Mouse (Mus musculus) heart, postnatal 10 days (tissue): ENCODE results near the gene Krcc1. TPM values are rescaled to one million over a fixed set of nuclear protein-coding genes. Genes with fewer than 3 reads are reported as not detected.
"Not testable (repeated sequence)": the region's sequence is repeated elsewhere in the genome, so short reads cannot be mapped to it uniquely, and the experiment has no call there.

ENCODE experiments used
- DNase-seq, 2 experiments: peaks; one replicate each; pipeline ENCODE4 v3.0.0; 2021
- intact Hi-C: fragments of 180-260 bp; cut with DNase I; formaldehyde crosslinking; loops from one replicate; pipeline ENCODE4 v1.15.1; 2025
- total RNA-seq, 2 experiments: library from RNA; stranded (reverse); gene quantifications; 2 replicates each; pipeline ENCODE4 v1.2.3; 2021

Krcc1 gene
- total RNA-seq, 2 experiments from 2014 or later = 51.0 to 55.9 TPM

- DNase-seq = no peak
- intact Hi-C loops = no loop called here
Measured at GRCm38 (mm10) chr6:71260051-71260640, 11.3 kb upstream of the Krcc1 start.

DNA sequence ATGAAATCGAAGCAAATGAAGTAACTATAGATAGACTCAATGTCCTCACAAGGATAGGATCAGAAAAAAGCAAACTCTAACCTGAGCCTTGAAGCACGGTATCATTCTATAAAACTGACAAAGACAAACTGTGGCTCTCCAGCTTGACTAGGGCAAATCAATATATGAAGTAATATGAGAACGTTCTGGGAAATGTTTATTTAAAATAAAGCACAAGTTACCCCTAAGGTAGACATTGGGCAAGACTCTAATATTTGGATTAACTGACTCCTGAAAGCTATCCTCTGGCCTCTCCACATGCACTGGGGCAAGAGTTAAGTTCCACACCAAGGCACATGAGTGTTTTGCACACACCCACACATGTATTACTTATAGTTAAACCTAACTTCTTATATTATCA lies 10.4 kb upstream of the Krcc1 start:
- no peak for DNase-seq
- intact Hi-C loops = no loop called here

- intact Hi-C loops = no loop called here
- peak; percentile 72 to 78 for DNase-seq
Measured at GRCm38 (mm10) chr6:71262142-71262833, 9.2 kb upstream of the Krcc1 start.

DNA sequence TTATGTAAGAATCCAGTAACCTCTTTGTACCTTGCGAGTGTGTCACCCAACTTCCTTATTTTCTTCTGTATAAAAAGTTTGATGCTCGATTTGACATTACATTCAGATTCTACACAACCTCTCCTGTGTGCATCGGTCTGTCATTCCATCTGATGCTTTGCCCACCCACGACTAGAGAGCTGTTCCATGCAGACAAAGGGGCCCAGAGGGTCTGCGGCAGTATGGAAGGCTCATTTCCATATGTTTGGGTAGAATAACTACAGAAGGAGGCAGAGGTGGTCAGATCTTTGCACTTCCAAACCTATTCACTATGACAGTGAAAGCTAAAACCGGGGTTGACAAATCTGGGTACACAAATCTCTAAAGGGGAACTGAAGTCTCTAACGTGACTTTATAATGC lies 3.9 kb upstream of the Krcc1 start:
- DNase-seq, intact Hi-C loops: not testable (repeated sequence)

DNA sequence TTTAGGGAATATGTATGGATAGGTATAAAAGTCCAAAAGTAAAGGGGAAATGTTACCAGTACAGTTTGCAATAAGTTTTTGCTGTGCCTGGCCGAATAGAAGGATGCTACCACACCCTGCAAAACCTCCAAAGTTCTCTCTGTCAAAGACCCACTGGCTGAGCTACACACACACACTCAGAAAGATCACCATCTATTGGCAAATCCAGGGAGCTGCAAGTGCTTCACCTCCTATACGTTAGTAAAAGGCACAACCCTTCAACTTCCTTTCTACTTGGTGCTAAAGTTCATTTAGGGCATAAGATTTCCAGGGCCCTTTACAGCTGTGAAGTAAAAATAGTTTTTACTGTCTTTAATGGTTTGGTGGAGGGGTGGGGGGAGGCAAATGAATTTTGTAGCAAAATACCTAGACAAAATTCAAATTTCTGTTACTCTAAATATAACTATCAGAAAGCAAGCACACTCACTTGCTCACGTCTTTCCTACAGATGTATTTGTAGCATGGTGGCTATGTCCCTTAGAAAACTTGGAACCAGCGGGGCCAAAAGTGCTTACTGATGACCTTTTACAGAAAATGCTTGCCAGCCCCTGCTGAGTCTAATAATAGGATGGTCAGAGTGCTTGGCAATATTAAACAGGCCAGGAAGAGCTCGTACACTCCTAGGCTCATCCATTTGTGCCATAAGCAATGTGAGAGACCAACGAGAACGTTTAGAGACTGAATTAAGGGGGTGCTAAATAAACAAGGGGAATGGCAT lies 2.4 kb upstream of the Krcc1 start:
- peak; percentile 70 to 71 for DNase-seq
- intact Hi-C loops = no loop called here

GRCm38 (mm10) chr6:71269686-71270050 lies 1.8 kb upstream of the Krcc1 start:
- DNase-seq = not testable (repeated sequence)
- intact Hi-C loops = loop anchor here (2.0 kb wide), 1 partner anchor 363 kb away; the partner anchor contains the start of gene Kdm3a

DNA sequence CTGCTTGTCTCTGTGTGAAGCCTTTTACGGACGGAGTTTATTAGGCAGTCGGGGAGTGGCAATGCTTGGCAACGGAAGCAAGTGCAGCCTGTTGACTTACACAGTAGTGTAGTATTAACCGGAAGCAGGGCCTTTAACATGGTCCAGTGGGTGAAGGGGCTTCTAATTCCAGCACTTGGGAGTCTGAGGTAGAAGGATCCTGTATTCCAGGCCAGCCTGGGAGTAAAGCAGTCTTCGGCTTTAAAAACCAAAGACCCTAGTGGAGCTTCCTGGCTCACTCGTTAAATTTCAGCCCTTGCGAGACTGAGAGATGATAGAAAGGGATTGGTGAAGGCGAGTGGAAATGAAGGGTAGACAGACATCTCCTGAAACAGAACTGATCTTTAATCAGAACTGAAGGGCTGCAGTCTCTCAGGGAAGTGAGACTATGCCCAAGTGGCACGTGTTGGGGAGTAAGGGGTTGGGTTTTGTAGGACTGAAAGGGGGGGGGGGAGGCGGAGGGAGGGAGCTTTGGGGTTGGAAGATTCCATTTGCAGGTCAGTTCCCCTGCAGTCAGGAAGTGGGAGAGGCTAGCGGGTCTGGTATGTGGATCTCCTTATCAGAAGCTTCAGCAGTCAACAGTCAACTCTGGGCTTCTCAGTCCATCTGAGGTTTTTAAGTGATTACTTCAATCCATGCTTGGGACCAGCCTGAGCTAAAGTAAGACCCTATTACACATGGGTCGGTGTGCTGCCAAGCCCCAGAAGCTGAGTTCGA lies 998 bp upstream of the Krcc1 start:
- intact Hi-C loops = loop anchor here (2.0 kb wide), 1 partner anchor 362 kb away; the partner anchor contains the start of gene Kdm3a
- peak; percentile 65 to 66 for DNase-seq

DNA sequence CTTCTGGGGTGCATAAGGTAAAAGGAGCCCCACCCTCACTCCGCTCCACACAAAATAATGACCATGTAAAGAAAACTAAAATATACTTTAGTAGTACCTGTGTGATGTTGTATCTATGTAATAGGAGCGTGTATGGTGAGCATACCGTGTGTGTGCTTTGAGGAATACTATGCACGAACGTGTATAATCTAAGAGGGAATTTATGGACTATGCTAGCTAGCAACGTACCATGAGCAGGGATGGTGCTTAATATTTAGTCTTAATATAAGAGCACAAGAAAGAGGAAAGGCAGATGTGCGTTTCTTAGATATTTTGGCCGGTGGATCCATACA lies 454 bp upstream of the Krcc1 start:
- DNase-seq = no peak
- intact Hi-C loops = loop anchor here (2.0 kb wide), 1 partner anchor 362 kb away; the partner anchor contains the start of gene Kdm3a

DNA sequence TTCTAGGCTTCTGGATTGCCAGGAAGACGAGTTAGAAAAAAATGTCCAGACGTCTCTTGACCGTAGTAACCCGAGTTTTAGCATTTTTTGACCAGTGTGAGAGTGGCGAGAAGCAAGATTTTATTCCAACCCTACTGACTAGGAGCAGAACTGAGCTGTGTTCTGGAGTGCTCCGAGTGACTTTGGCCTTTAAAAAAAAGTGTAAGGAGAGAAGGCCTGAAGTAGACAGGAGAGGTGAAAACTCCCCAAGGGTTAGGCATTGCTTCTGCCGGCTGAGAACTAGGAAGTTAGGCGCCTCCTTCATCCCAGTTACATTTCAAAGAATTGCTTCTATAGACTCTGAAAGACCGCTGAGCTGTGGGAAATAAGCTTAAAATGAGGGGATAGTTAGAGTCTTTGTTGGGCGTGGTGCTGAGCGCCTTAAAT lies 852 bp downstream of the Krcc1 start:
- intact Hi-C loops = no loop called here
- no peak for DNase-seq

GRCm38 (mm10) chr6:71273715-71274114 lies 2.2 kb downstream of the Krcc1 start:
- no peak for DNase-seq
- intact Hi-C loops = no loop called here

GRCm38 (mm10) chr6:71274621-71275020 lies 3.1 kb downstream of the Krcc1 start:
- DNase-seq = no peak
- intact Hi-C loops = no loop called here

DNA sequence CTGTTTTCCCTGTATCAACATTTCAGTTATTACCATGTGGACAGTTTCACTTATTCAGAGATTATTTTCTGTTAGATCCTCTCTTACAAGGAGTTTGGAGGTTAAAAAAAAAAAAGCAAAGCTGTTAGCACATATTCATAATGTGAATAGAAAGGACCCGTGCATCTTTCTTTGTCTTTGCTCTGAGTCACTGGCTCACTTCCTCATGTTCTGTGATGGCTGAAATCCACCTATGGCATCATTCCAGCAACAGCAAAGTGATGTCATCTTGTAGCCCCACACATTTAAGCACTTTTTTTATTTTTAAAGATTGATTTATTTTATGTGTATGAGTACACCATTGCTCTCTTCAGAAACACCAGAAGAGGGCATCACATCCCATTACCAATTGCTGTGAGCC lies 7.9 kb downstream of the Krcc1 start:
- no peak for DNase-seq
- intact Hi-C loops = no loop called here

GRCm38 (mm10) chr6:71293509-71293908 lies 22.0 kb downstream of the Krcc1 start:
- intact Hi-C loops = no loop called here
- DNase-seq = no peak

GRCm38 (mm10) chr6:71295303-71295702 lies 23.8 kb downstream of the Krcc1 start:
- no peak for DNase-seq
- intact Hi-C loops = no loop called here

GRCm38 (mm10) chr6:71298051-71298450 lies 26.6 kb downstream of the Krcc1 start:
- no peak for DNase-seq
- intact Hi-C loops = no loop called here

DNA sequence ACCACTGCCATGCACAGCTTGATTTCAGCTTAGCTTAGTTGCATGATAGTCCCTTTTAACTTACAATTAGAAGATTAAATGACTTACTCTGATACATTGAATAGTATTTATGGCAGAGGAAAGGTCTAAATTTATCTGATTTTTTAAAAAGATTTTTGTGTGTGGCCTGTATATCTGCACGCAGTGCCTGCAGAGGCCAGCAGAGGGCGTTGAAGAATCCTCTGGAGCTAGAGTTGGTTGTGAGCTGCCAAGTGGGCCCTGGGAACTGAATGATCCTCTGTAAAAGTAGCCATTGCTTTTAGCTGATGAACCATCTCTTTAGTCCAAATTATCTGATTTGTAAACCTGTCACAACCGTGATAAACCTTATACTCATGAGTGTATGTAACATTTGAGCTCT lies 27.3 kb downstream of the Krcc1 start:
- DNase-seq = peak in 1 of 2 experiments; percentile 25

DNA sequence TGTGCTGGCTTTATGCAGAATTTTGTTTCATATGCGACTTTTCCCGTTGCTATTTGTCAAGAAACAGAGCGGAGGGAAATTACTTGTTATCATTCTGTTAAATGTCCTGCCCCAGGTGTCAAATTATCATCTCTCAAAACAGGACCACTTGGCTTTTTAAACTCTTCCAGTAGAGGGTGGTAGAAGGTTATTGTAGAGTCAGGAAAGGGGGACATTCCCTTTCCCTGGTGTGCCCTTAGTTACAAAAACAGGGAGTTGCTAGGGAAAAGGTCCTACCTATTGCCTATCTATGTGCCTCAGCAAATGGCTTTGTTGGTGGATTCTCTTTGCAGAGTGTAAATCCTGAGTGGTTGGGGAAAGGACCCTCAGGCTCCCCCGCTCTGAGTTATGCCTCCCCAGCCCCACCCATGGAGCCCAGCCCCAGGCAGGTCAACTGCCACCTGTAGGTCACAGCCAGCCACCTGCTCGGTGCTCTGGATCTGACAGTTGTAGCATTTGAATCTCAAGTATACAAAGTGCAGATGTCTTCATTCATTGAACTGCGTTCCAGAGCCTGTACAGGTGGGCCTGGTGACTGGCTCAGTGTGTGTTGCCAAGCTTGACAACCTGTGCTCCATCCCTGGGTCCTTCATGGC lies 30.7 kb downstream of the Krcc1 start:
- DNase-seq = no peak
- intact Hi-C loops = loop anchor here (5.0 to 10.0 kb wide), 2 partner anchors 95 to 503 kb away; no protein-coding TSS in a partner anchor

More for the DNA sequence above, 27.3 kb downstream of the Krcc1 start:
- intact Hi-C loops = no loop called here

DNA sequence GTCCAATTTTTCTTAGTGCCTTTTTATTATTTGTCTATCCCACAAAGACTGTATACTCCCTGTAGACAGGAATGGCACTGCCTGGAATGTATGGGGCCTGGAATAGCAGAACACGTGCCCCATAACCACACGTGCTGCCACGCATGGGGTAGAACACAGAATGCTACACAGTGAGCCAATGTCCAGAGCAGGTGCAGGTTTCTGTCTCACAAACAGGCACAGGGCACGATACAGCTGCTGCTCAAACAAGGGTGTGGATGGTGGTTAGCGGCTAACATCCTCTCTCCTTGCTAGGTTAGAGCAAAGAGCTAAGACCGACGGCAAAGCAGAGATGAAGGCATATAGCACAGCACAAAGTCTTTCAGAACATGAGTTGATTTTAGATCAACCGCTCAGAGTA lies 36.0 kb downstream of the Krcc1 start:
- intact Hi-C loops = loop anchor here (10.0 kb wide), 1 partner anchor 497 kb away; no protein-coding TSS in a partner anchor
- no peak for DNase-seq

DNA sequence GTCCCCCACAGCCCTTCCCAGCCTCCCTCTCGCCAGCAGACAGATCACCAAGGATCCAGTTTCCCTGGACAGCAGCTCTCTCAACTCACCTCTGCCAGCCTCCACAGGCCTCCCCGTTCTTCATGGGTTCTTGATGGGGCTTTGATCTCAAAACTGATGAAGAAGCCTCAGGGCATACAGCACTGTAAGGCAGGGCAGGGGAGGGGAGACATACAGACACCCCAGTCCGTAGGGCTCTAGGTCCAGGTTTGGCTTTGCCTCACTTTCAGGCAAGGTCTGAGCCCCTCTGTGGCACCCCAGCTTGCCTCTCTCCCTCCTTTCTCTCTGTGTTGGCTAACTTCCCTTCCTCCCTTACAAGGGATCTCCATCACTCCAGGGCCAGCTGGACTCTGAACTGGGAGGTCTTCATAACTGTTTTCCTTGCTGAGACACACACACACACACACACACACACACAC lies 50.4 kb downstream of the Krcc1 start, which contains the start of gene Smyd1:
Gene Smyd1 (minus strand): TSS at position 408 of the 458 bp plus-strand sequence.
- DNase-seq = no peak
- intact Hi-C loops = no loop called here

- intact Hi-C loops = no loop called here
- DNase-seq = no peak
Measured at GRCm38 (mm10) chr6:71322491-71322921, 51.0 kb downstream of the Krcc1 start, which contains the start of gene Cd8b1. Gene Cd8b1, plus strand, starts transcription at chr6:71322788.
